ENCODE assay signal across 8 mouse cellular contexts in the genomic region with DNA sequence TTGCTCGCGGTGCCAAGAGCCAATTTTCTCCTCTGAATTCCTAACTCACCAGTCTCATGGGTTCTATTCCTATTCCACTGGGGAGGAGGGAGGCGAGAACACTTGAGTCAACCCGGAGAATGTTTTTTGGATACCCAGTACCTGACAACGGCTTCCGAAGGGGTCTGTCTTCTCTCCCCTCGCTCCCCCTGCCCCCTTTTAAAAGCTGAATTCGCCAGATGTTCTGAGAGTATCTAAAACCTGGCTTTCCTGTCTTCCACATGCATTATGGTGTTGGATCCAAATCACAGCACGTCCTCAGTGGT. TPM values are rescaled to one million over a fixed set of nuclear protein-coding genes. Genes with fewer than 3 reads are reported as not detected.
DNase-seq lines count a peak whose midpoint lies in the region; ATAC-seq lines count a peak whose summit lies in the region.

No protein-coding gene starts in this region.

- peak overlapping the region; percentile 57 for H3K4me2 ChIP-seq in hindbrain, embryonic 13.5 days
- peak overlapping the region; percentile 58 for H3K4me2 ChIP-seq in midbrain, embryonic 13.5 days (replicated peaks)

- no peaks in the 10 kb centered on the region for H3K36me3 ChIP-seq in embryonic facial prominence, embryonic 10.5 days (replicated peaks)
- H3K36me3 ChIP-seq in hindbrain, embryonic 13.5 days = no peaks in the 10 kb centered on the region
- no peaks in the 10 kb centered on the region for H3K36me3 ChIP-seq in midbrain, embryonic 13.5 days

- H3K4me3 ChIP-seq in embryonic facial prominence, embryonic 10.5 days = peak overlapping the region; percentile 53
- H3K4me3 ChIP-seq in hindbrain, embryonic 13.5 days = peak overlapping the region; percentile 31
- H3K4me3 ChIP-seq in midbrain, embryonic 13.5 days (replicated peaks) = peak overlapping the region; percentile 32

- WGBS in embryonic facial prominence, embryonic 10.5 days = 17% methylated on average over 9 of the region's 9 CpGs
- 24% methylated on average over 9 of the region's 9 CpGs for WGBS in hindbrain, embryonic 13.5 days
- 13% methylated on average over 9 of the region's 9 CpGs for WGBS in midbrain, embryonic 13.5 days

- peak overlapping the region; percentile 72 for H3K27ac ChIP-seq in embryonic facial prominence, embryonic 10.5 days (replicated peaks)
- no peak overlapping the region for H3K27ac ChIP-seq in hindbrain, embryonic 13.5 days
- H3K27ac ChIP-seq in midbrain, embryonic 13.5 days = no peak overlapping the region

- H3K9me3 ChIP-seq in embryonic facial prominence, embryonic 10.5 days = no peaks in the 10 kb centered on the region
- no peaks in the 10 kb centered on the region for H3K9me3 ChIP-seq in hindbrain, embryonic 13.5 days
- H3K9me3 ChIP-seq in midbrain, embryonic 13.5 days = no peaks in the 10 kb centered on the region

- no peak for ATAC-seq in hindbrain, embryonic 13.5 days (ENCODE audit: low FRiP score)
- no peak for ATAC-seq in midbrain, embryonic 13.5 days

- H3K9ac ChIP-seq in hindbrain, embryonic 13.5 days = 0 out of 2 replicates have a peak overlapping the region, but pooled peaks have one; percentile 14
- H3K9ac ChIP-seq in midbrain, embryonic 13.5 days (replicated peaks) = peak overlapping the region; percentile 23; the same call in 1 of the 2 replicates

- peaks cover 81% of the 10 kb centered on the region for H3K4me1 ChIP-seq in embryonic facial prominence, embryonic 10.5 days
- peaks cover 44% of the 10 kb centered on the region for H3K4me1 ChIP-seq in hindbrain, embryonic 13.5 days (replicated peaks)
- peaks cover 39% of the 10 kb centered on the region for H3K4me1 ChIP-seq in midbrain, embryonic 13.5 days (replicated peaks)

- DNase-seq in layer of hippocampus, adult 11-12 months (ENCODE audit: low spot score) = peak; percentile 31
- DNase-seq in layer of hippocampus, adult 8-10 months (ENCODE audit: low spot score in 2 of 2) = no peak
- no peak for DNase-seq in embryonic facial prominence, embryonic 10.5 days (ENCODE audit: low spot score)
- DNase-seq in right cerebral cortex, adult 18-20 months = no peak
- DNase-seq in urinary bladder, adult 2 months (ENCODE audit: low spot score) = no peak
- DNase-seq in gastrocnemius, adult 18-20 months (ENCODE audit: low spot score) = no peak

- peaks cover 48% of the 10 kb centered on the region for H3K27me3 ChIP-seq in embryonic facial prominence, embryonic 10.5 days (replicated peaks; ENCODE audit: low read depth, poor library complexity, severe bottlenecking)
- peaks cover 38% of the 10 kb centered on the region; the same call in 1 of the 2 replicates for H3K27me3 ChIP-seq in hindbrain, embryonic 13.5 days
- peaks cover 64% of the 10 kb centered on the region for H3K27me3 ChIP-seq in midbrain, embryonic 13.5 days

RNA-seq across cellular contexts. Expression of a gene that starts 46.0 kb away (rescaled TPM):
- 100 to 1,000 TPM in 3 of 4 experiments, 10 to 100 TPM in 1; 94.9 to 137 (median 109) TPM for total RNA-seq in layer of hippocampus, adult 8-10 months (2022)
- 11.5 and 11.6 TPM in 2 replicates for polyA plus RNA-seq in embryonic facial prominence, embryonic 10.5 days (2016; fragmentation: Nextera tagmentation; extraction: Ambion mirVana)
- 15.3 and 16.3 TPM in 2 replicates for polyA plus RNA-seq in hindbrain, embryonic 13.5 days (2015; fragmentation: Nextera tagmentation; extraction: Ambion mirVana)
- 16.8 and 16.9 TPM in 2 replicates for polyA plus RNA-seq in midbrain, embryonic 13.5 days (2015; fragmentation: Nextera tagmentation; extraction: Ambion mirVana)
- polyA plus RNA-seq in urinary bladder, adult 2 months (2012; rRNA removed) = 9.9 and 16.1 TPM in 2 replicates
- 10 to 100 TPM; 25.1 to 25.6 TPM for total RNA-seq in gastrocnemius, adult 18-20 months (2021)
